Mouse (Mus musculus): Measurements from ENCODE around the gene Pnmal2.

The Pnmal2 gene

GRCm38 (mm10) chr7:16944061-16944807, at the start of gene Pnmal2:
TSS of gene Pnmal2 (plus strand) at chr7:16944682.
- DNase-seq (ENCODE audit: low spot score), result no peak

DNA sequence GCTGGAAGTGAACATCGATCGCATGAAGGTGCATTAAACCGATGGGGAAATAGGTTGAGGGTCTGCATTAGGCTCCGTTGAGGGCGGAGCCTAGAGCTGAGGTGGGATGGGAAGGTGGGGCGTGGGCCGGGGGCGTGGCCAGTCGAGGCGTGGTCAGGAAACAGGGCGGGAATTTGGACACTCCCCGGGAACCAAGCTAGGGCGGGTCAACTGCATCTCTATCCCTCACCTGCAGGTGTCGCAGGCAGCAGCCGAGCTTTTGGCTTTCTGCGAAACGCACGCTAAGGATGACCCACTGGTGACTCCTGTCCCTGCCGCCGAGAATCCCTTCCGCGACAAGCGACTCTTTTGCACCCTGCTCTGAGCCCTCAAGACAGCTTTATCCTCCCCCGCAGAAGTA, 49.5 kb upstream of the Pnmal2 start:
- DNase-seq (ENCODE audit: low spot score), result no peak

GRCm38 (mm10) chr7:16895511-16895910, 49.0 kb upstream of the Pnmal2 start:
- DNase-seq (ENCODE audit: low spot score), result no peak

DNA sequence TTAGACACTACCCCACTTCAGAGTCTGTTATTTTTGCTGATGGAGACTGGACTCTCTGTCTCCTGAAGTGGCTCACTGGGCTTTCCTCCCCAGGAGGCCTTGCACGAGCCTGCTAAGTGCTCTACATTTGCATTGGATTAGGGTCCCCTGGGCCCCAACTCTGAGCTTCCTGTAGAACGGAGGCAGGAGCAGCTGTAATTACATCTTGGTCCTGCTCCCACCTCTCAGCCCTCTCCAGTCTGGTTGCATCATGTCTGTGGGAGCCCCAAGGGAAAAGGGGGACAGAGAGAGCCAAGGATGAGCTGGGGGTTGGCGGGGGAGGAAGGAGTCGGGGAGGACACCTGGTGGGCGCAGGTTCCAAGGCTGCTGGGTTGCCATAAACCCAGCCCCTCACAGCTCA, 44.0 kb upstream of the Pnmal2 start:
- DNase-seq (ENCODE audit: low spot score), result no peak

GRCm38 (mm10) chr7:16903439-16903955, 41.0 kb upstream of the Pnmal2 start:
- DNase-seq (ENCODE audit: low spot score), result no peak

DNA sequence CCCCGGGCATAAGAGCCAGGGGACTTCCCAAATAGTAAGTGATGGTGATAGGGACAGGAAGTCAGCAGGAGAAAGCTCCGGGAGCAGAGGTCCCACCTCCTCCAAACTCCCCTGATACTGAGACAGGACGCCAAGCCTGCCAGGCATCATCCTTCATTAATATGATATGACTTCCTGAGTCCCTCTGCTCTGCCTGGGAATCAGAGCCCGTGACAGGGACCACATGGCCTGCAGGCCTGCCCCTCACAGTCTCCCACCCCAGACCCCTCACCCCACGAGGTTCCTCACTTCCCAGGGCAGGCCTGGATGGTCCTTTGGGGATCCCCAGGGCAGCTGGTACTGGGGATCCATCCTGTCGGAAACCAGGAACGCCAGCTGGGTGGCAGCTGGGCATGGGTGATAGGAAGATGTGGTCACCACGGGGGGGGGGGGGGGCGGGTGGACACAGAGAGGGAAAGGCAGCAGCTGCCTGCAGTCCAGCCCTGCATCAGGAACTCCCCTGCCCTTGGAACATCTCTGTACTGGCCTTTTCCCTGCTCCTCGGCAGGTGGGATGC, 40.3 kb upstream of the Pnmal2 start:
- DNase-seq (ENCODE audit: low spot score), result no peak

DNA sequence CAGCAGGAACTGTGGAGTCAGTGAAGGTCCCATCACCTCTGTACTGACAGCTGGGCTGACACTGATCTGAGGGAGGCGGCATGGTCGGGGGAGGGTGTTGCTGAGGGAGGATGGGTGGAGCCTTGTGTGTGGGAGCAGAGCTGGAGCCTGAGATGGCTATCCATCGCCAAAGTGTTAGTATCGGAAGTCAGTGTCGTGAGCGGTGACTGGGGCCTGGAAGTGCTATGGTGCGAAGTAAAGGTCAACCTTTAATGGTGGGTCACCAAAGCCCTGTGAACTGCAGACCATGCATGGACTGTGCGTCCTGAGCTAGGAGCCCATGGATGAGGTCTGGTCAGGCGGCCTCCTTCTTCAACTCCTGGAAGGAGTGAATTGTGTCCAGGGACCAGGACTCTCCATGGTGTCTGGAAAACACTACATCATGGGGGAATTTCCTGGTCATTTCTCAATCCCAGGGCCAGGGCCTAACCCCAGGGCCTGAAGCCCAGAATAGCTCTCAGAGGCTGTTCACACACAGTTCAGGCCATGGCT, 38.9 kb upstream of the Pnmal2 start:
- DNase-seq (ENCODE audit: low spot score), result peak; percentile 61

GRCm38 (mm10) chr7:16906281-16906680, 38.2 kb upstream of the Pnmal2 start, which contains the start of gene Ptgir:
TSS of gene Ptgir (plus strand) at chr7:16906490.
- DNase-seq (ENCODE audit: low spot score), result no peak

- no peak for DNase-seq (ENCODE audit: low spot score)
These were observed 37.5 kb upstream of the Pnmal2 start for GRCm38 (mm10) chr7:16906889-16907559.

- DNase-seq (ENCODE audit: low spot score), result no peak
These were observed 36.6 kb upstream of the Pnmal2 start for GRCm38 (mm10) chr7:16907842-16908241.

- DNase-seq (ENCODE audit: low spot score), result no peak
These were observed 36.1 kb upstream of the Pnmal2 start for GRCm38 (mm10) chr7:16908367-16908766.

- DNase-seq (ENCODE audit: low spot score), result no peak
These were observed 35.6 kb upstream of the Pnmal2 start for GRCm38 (mm10) chr7:16908859-16909258.

- DNase-seq (ENCODE audit: low spot score), result no peak
These were observed 34.6 kb upstream of the Pnmal2 start for GRCm38 (mm10) chr7:16909909-16910308.

- no peak for DNase-seq (ENCODE audit: low spot score)
These were observed 32.6 kb upstream of the Pnmal2 start for GRCm38 (mm10) chr7:16911904-16912303.

GRCm38 (mm10) chr7:16912360-16912759, 32.1 kb upstream of the Pnmal2 start:
- peak; percentile 63 for DNase-seq (ENCODE audit: low spot score)

- peak; percentile 73 for DNase-seq (ENCODE audit: low spot score)
These were observed 30.6 kb upstream of the Pnmal2 start for GRCm38 (mm10) chr7:16913806-16914452.

- DNase-seq (ENCODE audit: low spot score), result no peak
These were observed 29.8 kb upstream of the Pnmal2 start for GRCm38 (mm10) chr7:16914453-16915343.

DNA sequence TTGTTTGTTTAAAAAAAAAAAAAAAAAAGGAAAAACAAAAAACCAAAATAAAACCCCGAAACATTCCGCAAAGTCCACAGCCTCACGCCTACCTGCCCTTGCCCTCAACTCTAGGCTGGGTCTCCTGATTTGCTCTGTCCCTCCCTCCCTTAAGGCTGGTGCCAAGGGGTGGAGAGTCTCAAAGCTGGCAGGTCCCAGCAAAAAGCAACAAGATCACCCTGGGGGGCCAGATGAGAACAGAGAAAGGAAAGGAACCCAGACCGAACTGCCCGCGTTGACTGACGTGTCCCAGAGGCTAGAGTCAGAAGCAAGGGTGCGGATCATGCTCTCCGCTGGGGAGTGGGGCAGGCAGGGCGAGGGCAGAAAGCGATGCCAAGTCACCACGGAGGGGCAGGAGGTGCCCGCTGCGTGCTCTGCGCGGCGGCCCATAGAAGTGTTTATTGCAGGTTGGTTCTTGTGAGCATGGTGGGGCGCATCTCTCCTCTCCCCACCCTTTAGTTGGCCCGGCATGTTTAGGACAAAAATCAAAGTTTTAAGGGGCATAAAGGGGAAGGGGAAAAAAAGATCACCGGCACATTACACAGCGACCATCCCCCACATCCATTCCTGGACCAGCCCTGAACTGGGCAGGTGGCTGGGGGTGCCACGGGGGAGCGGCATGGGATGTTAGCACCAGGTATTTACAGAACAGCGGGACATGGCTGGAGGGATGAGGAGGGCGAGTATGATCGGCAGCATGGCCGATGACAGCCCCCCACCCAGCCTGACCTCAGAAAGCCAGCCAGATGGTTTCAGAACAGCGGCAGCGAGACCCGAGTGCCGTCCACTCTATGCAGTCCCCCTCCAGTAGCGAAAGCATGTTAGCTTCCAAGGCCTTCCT, 28.8 kb upstream of the Pnmal2 start:
- DNase-seq (ENCODE audit: low spot score), result no peak

DNA sequence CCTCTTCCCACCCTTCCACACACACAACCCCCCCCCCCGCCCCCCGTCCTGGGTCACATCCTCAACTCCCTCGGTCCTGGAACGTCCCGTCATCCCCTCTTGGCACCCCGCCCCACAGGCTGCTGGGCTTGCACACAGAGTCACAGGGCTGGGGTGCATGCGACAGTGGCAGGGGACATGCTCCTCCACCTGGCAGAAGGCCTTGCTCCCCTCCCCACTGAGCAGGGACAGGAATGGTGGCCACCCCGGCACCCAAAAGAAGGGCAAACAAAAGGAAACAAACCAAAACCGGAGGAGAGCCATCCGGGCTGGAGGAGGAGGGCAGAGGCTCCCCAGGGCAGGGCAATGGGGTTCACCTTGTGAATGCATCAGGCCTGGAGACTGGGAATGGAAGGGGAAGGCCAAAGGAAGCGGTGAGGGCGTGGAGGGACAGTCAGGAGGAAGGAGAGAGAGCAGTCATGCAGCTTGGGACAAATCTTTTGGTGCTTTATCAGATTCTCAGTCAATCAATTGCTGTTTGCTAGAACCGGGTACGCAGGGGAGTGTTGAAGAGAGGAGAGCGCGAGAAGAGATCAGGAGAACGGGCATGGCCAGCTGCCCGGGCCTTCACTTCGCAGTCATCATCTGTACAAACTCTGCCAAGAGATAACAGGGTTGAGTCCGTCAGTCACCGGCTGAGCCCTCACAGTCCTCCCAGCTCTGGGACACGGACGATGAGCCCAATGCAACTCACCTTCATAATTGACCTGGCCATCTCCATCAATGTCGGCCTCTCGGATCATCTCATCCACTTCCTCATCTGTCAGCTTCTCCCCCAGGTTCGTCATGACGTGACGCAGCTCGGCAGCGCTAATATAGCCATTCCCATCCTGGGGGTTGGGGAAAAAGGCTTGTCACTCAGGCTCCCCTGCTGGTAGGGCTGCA, 27.9 kb upstream of the Pnmal2 start:
- DNase-seq (ENCODE audit: low spot score), result no peak

All from adipocyte (in vitro differentiated cells).